ENCODE assay signal across 14 mouse cellular contexts in genomic region chr15:93263566-93263965, GRCm38 (mm10). TPM values are rescaled to one million over a fixed set of nuclear protein-coding genes. Genes with fewer than 3 reads are reported as not detected.
DNase-seq lines count a peak whose midpoint lies in the region; ATAC-seq and TF ChIP-seq lines count a peak whose summit lies in the region.
"Had no signal": no experiment of that assay in that cellular context is flagged by ENCODE, and none has a peak within 500 bp of the region (broad histone marks: within the 10 kb centered on the region; RNA-seq: fewer than 3 reads in every experiment).

No protein-coding gene starts in this region.

- H3K9me3 ChIP-seq in hindbrain, postnatal 0 days (ENCODE audit: low read length): no peaks in the 10 kb centered on the region
- no peaks in the 10 kb centered on the region for H3K9me3 ChIP-seq in hindbrain, embryonic 11.5 days (ENCODE audit: control insufficient read depth, low read length)
- H3K9me3 ChIP-seq: G1E had no signal

- H3K27ac ChIP-seq in hindbrain, postnatal 0 days: no peak overlapping the region
- H3K27ac ChIP-seq in hindbrain, embryonic 11.5 days (ENCODE audit: low read depth, low read length): no peak overlapping the region

- H3K36me3 ChIP-seq in hindbrain, postnatal 0 days (ENCODE audit: insufficient read depth, low read length): no peaks in the 10 kb centered on the region
- H3K36me3 ChIP-seq in hindbrain, embryonic 11.5 days (ENCODE audit: control insufficient read depth, insufficient read depth, low read length): no peaks in the 10 kb centered on the region

- no peak overlapping the region for H3K4me2 ChIP-seq in hindbrain, postnatal 0 days (ENCODE audit: low read depth, low read length)
- H3K4me2 ChIP-seq in hindbrain, embryonic 11.5 days (replicated peaks; ENCODE audit: low read depth, low read length): no peak overlapping the region

- 0 out of 2 replicates have a peak overlapping the region, but pooled peaks have one; percentile 17 for H3K9ac ChIP-seq in hindbrain, postnatal 0 days (replicated peaks; ENCODE audit: low read length)
- no peak overlapping the region for H3K9ac ChIP-seq in hindbrain, embryonic 11.5 days (ENCODE audit: low read depth, low read length)

- H3K27me3 ChIP-seq in hindbrain, postnatal 0 days (ENCODE audit: insufficient read depth, low read length): no peaks in the 10 kb centered on the region
- no peaks in the 10 kb centered on the region for H3K27me3 ChIP-seq in hindbrain, embryonic 11.5 days (ENCODE audit: control insufficient read depth, insufficient read depth, low read length)
- H3K27me3 ChIP-seq: CH12.LX, Patski had no signal

- no peak for TF ChIP-seq CTCF in hindbrain, postnatal 0 days (IDR thresholded peaks at IDR 0.05; ENCODE audit: low read depth)

- ATAC-seq in hindbrain, postnatal 0 days: no peak
- no peak for ATAC-seq in hindbrain, embryonic 11.5 days (ENCODE audit: low FRiP score)
- ATAC-seq: activated CD4-positive, CD25-positive, alpha-beta regulatory T cell, adult 4 months; CD4-positive, CD25-positive, alpha-beta regulatory T cell, adult 4 months; Patski had no signal

- no peak overlapping the region for H3K4me3 ChIP-seq in hindbrain, postnatal 0 days (ENCODE audit: low read length)
- H3K4me3 ChIP-seq in hindbrain, embryonic 11.5 days (ENCODE audit: low read depth, low read length): no peak overlapping the region

- intact Hi-C loops in heart, postnatal 36 days (cut with DNase I): loop anchor here (5.0 kb wide), 1 partner anchor 949 kb away; no protein-coding TSS in a partner anchor

- DNase-seq in heart, adult 11 months: peak; percentile 72
- no peak for DNase-seq in heart, postnatal 36 days
- DNase-seq in hindbrain, postnatal 0 days (ENCODE audit: low spot score): no peak
- no peak for DNase-seq in hindbrain, embryonic 11.5 days (ENCODE audit: low spot score)
- DNase-seq: adrenal gland, postnatal 25 days; B cell, adult 2 months; cerebellum, adult 11 months; cerebellum, adult 11-12 months; cerebellum, adult 18-20 months had no signal

- 0 out of 2 replicates have a peak, but pooled peaks cover 5% of the 10 kb centered on the region for H3K4me1 ChIP-seq in hindbrain, postnatal 0 days (ENCODE audit: insufficient read depth, low read length)
- no peaks in the 10 kb centered on the region for H3K4me1 ChIP-seq in hindbrain, embryonic 11.5 days (replicated peaks; ENCODE audit: control insufficient read depth, insufficient read depth, low read length)

- 87% methylated on average over 7 of the region's 7 CpGs for WGBS in hindbrain, postnatal 0 days
- WGBS in hindbrain, embryonic 11.5 days: 92% methylated on average over 7 of the region's 7 CpGs

RNA-seq across cellular contexts. Expression of gene Gxylt1, which starts 11.4 kb away (rescaled TPM):
- 10 to 100 TPM; 10.6 to 12.3 TPM for total RNA-seq in heart, postnatal 36 days (2021)
- total RNA-seq in hindbrain, postnatal 0 days (2014; rRNA removed): 3.1 and 4.9 TPM in 2 replicates
- polyA plus RNA-seq in hindbrain, postnatal 0 days (2015; fragmentation: Nextera tagmentation; extraction: Ambion mirVana): 3.9 and 4.0 TPM in 2 replicates
- polyA plus RNA-seq in hindbrain, embryonic 11.5 days (2014; fragmentation: Nextera tagmentation; extraction: Ambion mirVana): 13.5 and 16.2 TPM in 2 replicates
